20 mouse cellular contexts compared by ENCODE assay signal in the genomic region with DNA sequence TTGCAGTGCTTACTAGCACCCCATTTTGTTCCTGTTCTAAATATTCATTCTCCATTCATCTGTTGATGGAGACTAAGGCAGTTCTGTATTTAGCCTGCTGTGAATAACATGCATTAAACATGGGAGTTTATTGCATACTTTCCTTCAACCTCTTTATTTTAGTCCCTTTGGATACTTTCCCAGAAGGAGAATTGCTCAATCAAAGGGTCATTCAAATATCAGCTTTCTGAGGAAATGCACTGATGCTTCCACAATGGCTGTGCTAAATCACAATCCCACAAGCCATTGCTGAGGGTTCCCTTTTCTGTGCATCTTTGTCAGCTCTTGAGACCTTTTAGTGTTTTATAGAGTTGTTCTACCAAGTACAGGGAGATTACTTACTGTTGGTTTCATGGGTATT.
DNase-seq lines count a peak whose midpoint lies in the region; ATAC-seq and TF ChIP-seq lines count a peak whose summit lies in the region.
"Had no signal": no experiment of that assay in that cellular context is flagged by ENCODE, and none has a peak within 500 bp of the region (broad histone marks: within the 10 kb centered on the region; RNA-seq: fewer than 3 reads in every experiment).

No protein-coding gene starts in this region.

- H3K27me3 ChIP-seq in forebrain, embryonic 15.5 days = no peaks in the 10 kb centered on the region
- no peaks in the 10 kb centered on the region for H3K27me3 ChIP-seq in forebrain, embryonic 11.5 days (ENCODE audit: control insufficient read depth, insufficient read depth, low read length)
- H3K27me3 ChIP-seq in midbrain, embryonic 13.5 days = no peaks in the 10 kb centered on the region
- H3K27me3 ChIP-seq in midbrain, embryonic 10.5 days (ENCODE audit: low read depth, poor library complexity, severe bottlenecking) = no peaks in the 10 kb centered on the region
- H3K27me3 ChIP-seq in forebrain, postnatal 0 days (ENCODE audit: insufficient read depth, low read length) = no peaks in the 10 kb centered on the region
- H3K27me3 ChIP-seq: midbrain, embryonic 12.5 days had no signal

- TF ChIP-seq CTCF in forebrain, postnatal 0 days (IDR thresholded peaks at IDR 0.05; ENCODE audit: low read depth) = no peak

- H3K4me2 ChIP-seq in forebrain, embryonic 15.5 days (replicated peaks) = no peak overlapping the region
- no peak overlapping the region for H3K4me2 ChIP-seq in forebrain, embryonic 11.5 days (ENCODE audit: low read depth, low read length, severe bottlenecking)
- no peak overlapping the region for H3K4me2 ChIP-seq in midbrain, embryonic 13.5 days (replicated peaks)
- H3K4me2 ChIP-seq in forebrain, postnatal 0 days (ENCODE audit: low read depth) = no peak overlapping the region
- H3K4me2 ChIP-seq: midbrain, embryonic 12.5 days had no signal

- H3K9ac ChIP-seq in forebrain, embryonic 15.5 days (replicated peaks) = no peak overlapping the region
- no peak overlapping the region for H3K9ac ChIP-seq in forebrain, embryonic 11.5 days (ENCODE audit: low read length)
- no peak overlapping the region for H3K9ac ChIP-seq in midbrain, embryonic 13.5 days (replicated peaks)
- no peak overlapping the region for H3K9ac ChIP-seq in forebrain, postnatal 0 days
- H3K9ac ChIP-seq: midbrain, embryonic 12.5 days had no signal

- DNase-seq in forebrain, embryonic 11.5 days (ENCODE audit: low spot score) = no peak
- DNase-seq in midbrain, embryonic 10.5 days (ENCODE audit: low spot score) = no peak
- peak; percentile 3 for DNase-seq in NIH3T3 (ENCODE audit: low read depth)
- DNase-seq in forebrain, postnatal 0 days = peak; percentile 36
- DNase-seq in embryo, embryonic 9.5 days (ENCODE audit: extremely low spot score) = no peak
- DNase-seq: adrenal gland, postnatal 14 days; B cell, adult 2 months; cerebellum, adult 18-20 months; gastrocnemius, postnatal 36 days; kidney, adult 9 months; kidney, postnatal 36 days; liver; lung, adult 18-20 months had no signal

- peak; percentile 83 for ATAC-seq in forebrain, embryonic 15.5 days (replicated peaks)
- ATAC-seq in forebrain, embryonic 11.5 days (replicated peaks; ENCODE audit: low FRiP score) = no peak
- ATAC-seq in midbrain, embryonic 13.5 days = 0 out of 2 replicates have a peak, but pooled peaks have one; percentile 40
- ATAC-seq in forebrain, postnatal 0 days = peak; percentile 69
- no peak for ATAC-seq in cerebellum, adult (ENCODE audit: insufficient number of reproducible peaks, low FRiP score, low TSS enrichment)
- ATAC-seq: inflammation-experienced regulatory T-cells, adult 6 months had no signal

- no peak overlapping the region for H3K4me3 ChIP-seq in forebrain, embryonic 15.5 days
- H3K4me3 ChIP-seq in forebrain, embryonic 11.5 days (ENCODE audit: low read depth, low read length) = no peak overlapping the region
- no peak overlapping the region for H3K4me3 ChIP-seq in midbrain, embryonic 13.5 days (replicated peaks)
- H3K4me3 ChIP-seq in midbrain, embryonic 10.5 days = no peak overlapping the region
- no peak overlapping the region for H3K4me3 ChIP-seq in forebrain, postnatal 0 days (ENCODE audit: low read depth, low read length)
- H3K4me3 ChIP-seq: erythroblast, embryonic 14.5 days; midbrain, embryonic 12.5 days had no signal

- H3K27ac ChIP-seq in forebrain, embryonic 15.5 days (replicated peaks) = peak overlapping the region; percentile 31; the same call in 1 of the 2 replicates
- H3K27ac ChIP-seq in forebrain, embryonic 11.5 days (ENCODE audit: low read depth, low read length) = no peak overlapping the region
- no peak overlapping the region for H3K27ac ChIP-seq in midbrain, embryonic 13.5 days
- no peak overlapping the region for H3K27ac ChIP-seq in midbrain, embryonic 10.5 days (replicated peaks)
- H3K27ac ChIP-seq in forebrain, postnatal 0 days (ENCODE audit: low read depth, low read length) = no peak overlapping the region
- H3K27ac ChIP-seq: macrophage; midbrain, embryonic 12.5 days had no signal

- no peaks in the 10 kb centered on the region; the same call in 1 of the 2 replicates for H3K4me1 ChIP-seq in forebrain, embryonic 15.5 days
- H3K4me1 ChIP-seq in forebrain, embryonic 11.5 days (replicated peaks; ENCODE audit: control insufficient read depth, insufficient read depth, low read length) = no peaks in the 10 kb centered on the region
- H3K4me1 ChIP-seq in midbrain, embryonic 13.5 days (replicated peaks) = no peaks in the 10 kb centered on the region
- no peaks in the 10 kb centered on the region for H3K4me1 ChIP-seq in midbrain, embryonic 10.5 days
- H3K4me1 ChIP-seq in forebrain, postnatal 0 days (ENCODE audit: insufficient read depth) = no peaks in the 10 kb centered on the region
- H3K4me1 ChIP-seq: midbrain, embryonic 12.5 days had no signal

- H3K36me3 ChIP-seq in forebrain, embryonic 15.5 days = no peaks in the 10 kb centered on the region
- no peaks in the 10 kb centered on the region for H3K36me3 ChIP-seq in forebrain, embryonic 11.5 days (ENCODE audit: control insufficient read depth, insufficient read depth, low read length)
- H3K36me3 ChIP-seq in midbrain, embryonic 13.5 days = no peaks in the 10 kb centered on the region
- no peaks in the 10 kb centered on the region for H3K36me3 ChIP-seq in midbrain, embryonic 10.5 days
- H3K36me3 ChIP-seq in forebrain, postnatal 0 days (ENCODE audit: insufficient read depth) = no peaks in the 10 kb centered on the region
- H3K36me3 ChIP-seq: midbrain, embryonic 12.5 days had no signal

- H3K9me3 ChIP-seq in forebrain, embryonic 15.5 days = no peaks in the 10 kb centered on the region
- no peaks in the 10 kb centered on the region for H3K9me3 ChIP-seq in forebrain, embryonic 11.5 days (ENCODE audit: control insufficient read depth, low read length)
- no peaks in the 10 kb centered on the region for H3K9me3 ChIP-seq in midbrain, embryonic 13.5 days
- H3K9me3 ChIP-seq in midbrain, embryonic 10.5 days (replicated peaks) = no peaks in the 10 kb centered on the region
- H3K9me3 ChIP-seq in forebrain, postnatal 0 days (ENCODE audit: low read length) = no peaks in the 10 kb centered on the region
- H3K9me3 ChIP-seq: midbrain, embryonic 12.5 days had no signal

Comparison
In these comparisons a context has a peak if more than half of its experiments do, and no peak if none do; other contexts are left out.
1. ATAC-seq: peak in forebrain, embryonic 15.5 days (single experiment), midbrain, embryonic 13.5 days (single experiment) and forebrain, postnatal 0 days (single experiment); none in forebrain, embryonic 11.5 days (single experiment) and cerebellum, adult (single experiment).
2. DNase-seq: peak in NIH3T3 (single experiment) and forebrain, postnatal 0 days (single experiment); none in forebrain, embryonic 11.5 days (single experiment), midbrain, embryonic 10.5 days (single experiment) and embryo, embryonic 9.5 days (single experiment).